Mouse (Mus musculus): Measurements from ENCODE around the gene Zfp169. TPM values are rescaled to one million over a fixed set of nuclear protein-coding genes. Genes with fewer than 3 reads are reported as not detected.

Gene Zfp169
- polyA plus RNA-seq (2012; ENCODE audit: insufficient read depth, insufficient read length, low replicate concordance, missing spikeins) = not detected in 2 replicates

DNA sequence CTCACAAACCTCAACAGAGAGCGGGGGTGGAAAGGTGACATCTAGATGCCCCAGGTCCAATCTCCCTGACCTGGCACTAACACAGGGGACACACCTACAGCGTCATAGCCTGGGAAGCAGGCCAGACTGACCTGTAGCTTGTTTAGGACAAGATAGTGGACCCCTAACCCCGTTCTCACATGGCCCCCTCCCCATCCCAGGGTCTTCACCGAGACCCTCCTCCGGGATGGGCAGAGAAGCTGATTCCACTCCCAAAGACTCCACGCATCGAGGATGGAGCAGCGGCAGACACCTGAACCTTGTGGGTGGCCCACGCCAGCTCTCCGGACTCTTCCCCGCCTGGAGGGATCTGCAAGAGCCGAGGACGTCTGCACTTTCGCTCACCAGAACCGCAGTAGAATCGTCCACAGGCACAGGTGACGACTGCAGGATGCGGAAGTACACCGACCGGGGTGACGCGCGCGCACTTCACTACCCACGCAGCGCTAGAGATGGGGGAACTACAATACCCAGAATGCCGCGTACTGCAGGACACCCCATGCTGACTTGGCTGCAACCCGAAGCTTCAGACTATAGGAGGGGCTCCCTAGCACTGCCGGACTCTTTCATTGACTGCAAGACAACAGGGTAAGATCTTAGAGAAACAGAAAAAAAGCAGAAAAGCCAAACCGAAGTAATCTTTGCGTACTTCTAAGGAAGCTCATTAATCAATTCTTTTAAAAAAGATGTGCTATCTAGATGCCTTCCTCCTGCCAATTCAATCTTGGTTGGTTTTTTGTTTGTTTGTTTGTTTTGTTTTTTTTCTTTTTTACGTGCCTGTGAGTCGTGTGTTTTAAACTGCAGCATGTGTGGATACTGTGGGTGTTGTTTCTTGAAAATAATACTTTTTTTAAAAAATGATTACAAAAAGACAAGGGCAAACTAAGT lies at the start of gene Zfp169, which contains the start of gene A830005F24Rik:
Zfp169 (minus strand) TSS at position 449 of the 927 bp plus-strand sequence.
A830005F24Rik (plus strand) TSS at position 568 of the 927 bp plus-strand sequence.
- TF ChIP-seq CTCF (IDR thresholded peaks at IDR 0.05; ENCODE audit: insufficient read depth, low read depth, low read length) = no peak
- TF ChIP-seq POLR2A (IDR thresholded peaks at IDR 0.05; ENCODE audit: insufficient read depth, low read depth, low read length) = peak; percentile 75
- peak within 1 kb of the TSS; percentile 98 for H3K4me3 ChIP-seq (ENCODE audit: insufficient read depth, low read depth, low read length)
- WGBS = 2% methylated on average over 34 of the region's 34 CpGs
- H3K4me1 ChIP-seq (ENCODE audit: control insufficient read depth, insufficient read depth, low read length) = peaks cover 5% of the 10 kb centered on the region
- peak within 1 kb of the TSS; percentile 73 for H3K27ac ChIP-seq (ENCODE audit: insufficient read depth, low read depth, low read length)

DNA sequence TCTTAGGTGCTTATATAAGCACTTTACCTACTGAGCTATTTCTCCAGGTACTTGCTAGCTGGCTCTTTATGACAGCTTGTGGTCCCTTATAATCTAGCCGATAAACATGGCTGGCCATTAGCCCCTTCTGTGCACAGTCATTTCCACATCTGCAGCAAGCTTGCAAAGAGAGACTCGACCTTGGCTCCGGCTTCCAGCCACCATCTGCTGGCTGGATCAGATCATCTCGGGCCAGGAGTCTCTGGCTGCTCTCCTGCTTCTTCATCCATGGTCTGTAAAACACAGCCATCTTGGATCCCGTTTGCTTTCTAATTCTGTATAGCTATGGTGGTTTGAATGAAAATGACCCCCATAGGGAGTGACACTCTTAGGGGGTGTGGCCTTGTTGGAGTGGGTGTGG lies 49.1 kb upstream of the Zfp169 start:
- no peak overlapping the region for H3K4me3 ChIP-seq (ENCODE audit: insufficient read depth, low read depth, low read length)
- H3K27ac ChIP-seq (ENCODE audit: insufficient read depth, low read depth, low read length) = no peak overlapping the region
- H3K4me1 ChIP-seq (ENCODE audit: control insufficient read depth, insufficient read depth, low read length) = peaks cover 6% of the 10 kb centered on the region
- WGBS = 79% methylated on average over 5 of the region's 5 CpGs
- TF ChIP-seq POLR2A (IDR thresholded peaks at IDR 0.05; ENCODE audit: insufficient read depth, low read depth, low read length) (no peak), CTCF (IDR thresholded peaks at IDR 0.05; ENCODE audit: insufficient read depth, low read depth, low read length) (no peak)

DNA sequence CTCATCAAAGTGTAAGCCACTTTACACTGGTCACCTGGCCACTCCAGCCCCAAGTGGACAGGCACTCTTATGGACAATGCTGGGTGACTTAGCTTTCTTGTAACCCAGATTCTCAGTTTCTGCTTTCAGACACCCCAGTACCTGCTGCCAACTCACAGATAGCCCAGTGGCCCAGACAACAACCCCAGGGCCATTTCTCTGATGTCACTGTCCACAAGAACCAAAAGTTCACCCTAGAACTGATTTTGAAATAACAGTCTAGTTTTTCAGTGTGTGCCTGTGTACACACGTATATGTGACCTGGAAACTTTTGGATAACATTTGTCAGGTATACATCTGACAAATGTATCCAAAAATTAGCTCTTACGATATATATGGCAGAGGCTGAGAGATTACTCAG lies 48.2 kb upstream of the Zfp169 start:
- Histone ChIP-seq H3K27ac (ENCODE audit: insufficient read depth, low read depth, low read length) (no peak overlapping the region), H3K4me3 (ENCODE audit: insufficient read depth, low read depth, low read length) (no peak overlapping the region), H3K4me1 (ENCODE audit: control insufficient read depth, insufficient read depth, low read length) (peaks cover 6% of the 10 kb centered on the region)
- TF ChIP-seq POLR2A (IDR thresholded peaks at IDR 0.05; ENCODE audit: insufficient read depth, low read depth, low read length) = no peak
- 98% methylated on average over 2 of the region's 2 CpGs for WGBS

- Histone ChIP-seq H3K27ac (ENCODE audit: insufficient read depth, low read depth, low read length) (no peak overlapping the region), H3K4me1 (ENCODE audit: control insufficient read depth, insufficient read depth, low read length) (peaks cover 11% of the 10 kb centered on the region), H3K4me3 (ENCODE audit: insufficient read depth, low read depth, low read length) (no peak overlapping the region)
- WGBS = 77% methylated on average over 1 of the region's 1 CpGs
- TF ChIP-seq POLR2A (IDR thresholded peaks at IDR 0.05; ENCODE audit: insufficient read depth, low read depth, low read length) (no peak), CTCF (IDR thresholded peaks at IDR 0.05; ENCODE audit: insufficient read depth, low read depth, low read length) (no peak)
Observed at GRCm38 (mm10) chr13:48555976-48556375, 42.7 kb upstream of the Zfp169 start.

DNA sequence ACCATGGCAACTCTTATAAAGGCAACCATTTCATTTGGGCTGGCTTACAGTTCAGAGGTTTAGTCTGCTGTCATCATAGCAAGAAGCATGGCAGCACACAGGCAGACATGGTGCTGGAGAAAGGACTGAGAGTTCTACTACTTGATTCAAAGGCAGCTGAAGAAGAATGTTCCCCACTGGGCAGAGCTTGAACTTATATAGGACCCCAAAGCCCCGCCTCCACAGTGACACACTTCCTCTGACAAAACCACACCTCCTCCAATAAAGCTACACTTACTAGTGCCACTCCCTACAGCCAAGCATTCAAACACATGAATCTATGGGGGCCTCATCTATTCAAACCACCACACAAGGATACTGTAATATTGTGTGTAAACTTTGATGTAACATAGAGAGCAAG lies 41.3 kb upstream of the Zfp169 start:
- TF ChIP-seq CTCF (IDR thresholded peaks at IDR 0.05; ENCODE audit: insufficient read depth, low read depth, low read length) = no peak
- TF ChIP-seq POLR2A (IDR thresholded peaks at IDR 0.05; ENCODE audit: insufficient read depth, low read depth, low read length) = no peak
- peaks cover 11% of the 10 kb centered on the region for H3K4me1 ChIP-seq (ENCODE audit: control insufficient read depth, insufficient read depth, low read length)
- WGBS = 85% methylated on average over 1 of the region's 1 CpGs
- H3K27ac ChIP-seq (ENCODE audit: insufficient read depth, low read depth, low read length) = no peak overlapping the region
- H3K4me3 ChIP-seq (ENCODE audit: insufficient read depth, low read depth, low read length) = no peak overlapping the region

- no peak overlapping the region for H3K27ac ChIP-seq (ENCODE audit: insufficient read depth, low read depth, low read length)
- WGBS = 48% methylated on average over 5 of the region's 5 CpGs
- TF ChIP-seq CTCF (IDR thresholded peaks at IDR 0.05; ENCODE audit: insufficient read depth, low read depth, low read length) = no peak
- TF ChIP-seq POLR2A (IDR thresholded peaks at IDR 0.05; ENCODE audit: insufficient read depth, low read depth, low read length) = no peak
- H3K4me1 ChIP-seq (ENCODE audit: control insufficient read depth, insufficient read depth, low read length) = peaks cover 11% of the 10 kb centered on the region
- no peak overlapping the region for H3K4me3 ChIP-seq (ENCODE audit: insufficient read depth, low read depth, low read length)
Observed at GRCm38 (mm10) chr13:48553511-48553910, 40.3 kb upstream of the Zfp169 start.

DNA sequence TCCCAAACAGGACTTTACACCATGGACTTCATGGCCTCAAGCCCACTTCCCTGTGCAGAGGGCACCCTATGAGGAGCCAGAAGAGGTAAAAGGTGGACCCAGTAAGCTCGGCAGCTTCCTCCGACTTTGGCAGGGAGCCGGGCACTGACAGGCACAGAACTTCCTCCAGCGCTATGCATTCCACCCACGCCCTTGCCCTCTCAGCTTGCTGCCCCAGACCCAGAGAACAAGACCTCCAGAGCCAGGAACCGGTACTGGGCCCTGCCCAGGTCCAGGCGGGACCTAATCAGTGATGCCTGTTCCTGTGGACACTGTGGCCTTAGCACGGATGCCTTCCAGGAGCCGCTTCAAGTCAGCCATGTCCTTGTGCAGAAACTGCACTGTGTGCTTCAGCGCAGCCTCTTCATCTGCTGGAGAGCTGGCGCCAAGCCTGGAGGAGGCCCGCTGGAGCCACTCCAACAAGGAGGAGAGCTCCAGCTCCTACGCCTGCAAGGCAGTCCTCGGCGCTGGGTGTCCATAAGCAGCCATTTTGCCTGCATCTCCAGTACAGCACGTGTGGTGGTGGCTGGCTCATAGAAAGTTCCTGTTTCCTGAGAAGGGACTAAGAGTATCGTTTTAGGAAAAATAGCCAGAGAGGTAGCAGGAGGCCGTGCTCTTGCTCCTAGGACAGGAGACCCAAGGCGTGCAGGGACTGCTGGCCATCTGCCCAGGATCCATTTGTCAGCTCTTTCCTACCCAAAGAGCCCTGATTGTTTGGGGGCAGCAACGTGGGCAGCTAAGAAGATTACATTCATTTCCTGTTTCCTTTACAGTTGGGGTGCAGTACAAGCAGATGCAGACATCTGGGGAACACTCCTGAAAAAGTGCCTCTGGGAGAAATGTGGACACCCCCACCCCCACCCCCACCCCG lies 39.2 kb upstream of the Zfp169 start:
- peak overlapping the region; percentile 19 for H3K4me3 ChIP-seq (ENCODE audit: insufficient read depth, low read depth, low read length)
- WGBS = 11% methylated on average over 21 of the region's 21 CpGs
- TF ChIP-seq POLR2A (IDR thresholded peaks at IDR 0.05; ENCODE audit: insufficient read depth, low read depth, low read length) = no peak
- no peak for TF ChIP-seq CTCF (IDR thresholded peaks at IDR 0.05; ENCODE audit: insufficient read depth, low read depth, low read length)
- peaks cover 11% of the 10 kb centered on the region for H3K4me1 ChIP-seq (ENCODE audit: control insufficient read depth, insufficient read depth, low read length)
- H3K27ac ChIP-seq (ENCODE audit: insufficient read depth, low read depth, low read length) = peak overlapping the region; percentile 90

GRCm38 (mm10) chr13:48548296-48548695 lies 35.0 kb upstream of the Zfp169 start:
- Histone ChIP-seq H3K27ac (ENCODE audit: insufficient read depth, low read depth, low read length) (no peak overlapping the region), H3K4me1 (ENCODE audit: control insufficient read depth, insufficient read depth, low read length) (peaks cover 11% of the 10 kb centered on the region), H3K4me3 (ENCODE audit: insufficient read depth, low read depth, low read length) (no peak overlapping the region)
- 92% methylated on average over 5 of the region's 5 CpGs for WGBS
- no peak for TF ChIP-seq POLR2A (IDR thresholded peaks at IDR 0.05; ENCODE audit: insufficient read depth, low read depth, low read length)
- TF ChIP-seq CTCF (IDR thresholded peaks at IDR 0.05; ENCODE audit: insufficient read depth, low read depth, low read length) = no peak

Measured in olfactory bulb, adult 2 months (tissue).